Mouse (Mus musculus) lung, postnatal 0 days (tissue): ENCODE measurements around the gene Prkce. TPM values are rescaled to one million over a fixed set of nuclear protein-coding genes. Genes with fewer than 3 reads are reported as not detected.

Experiments
- ATAC-seq: fragments of 200-750 bp; cut with Nextera tagmentation; 2 replicates; pipeline ENCODE4 v1.8.0; 2017; ENCODE audit warnings: moderate library complexity
- DNase-seq: peaks from one replicate; pipeline ENCODE4 v3.0.0-alpha.2; 2016; ENCODE audit warnings: low spot score
- H3K27ac ChIP-seq: fragments of 300-500 bp; sonication (generic); 2 replicates; pipeline ENCODE4 v1.5.1; 2014; ENCODE audit warnings: antibody characterized with exemption, mild to moderate bottlenecking, low read length, mixed read lengths
- H3K27me3 ChIP-seq: fragments of 300-500 bp; sonication (generic); replicated peaks from 2 replicates; pipeline ENCODE4 v1.6.1; 2014; ENCODE audit warnings: low read length, mixed read lengths; ENCODE audit not compliant: insufficient read depth
- H3K36me3 ChIP-seq: fragments of 300-500 bp; sonication (generic); 2 replicates; pipeline ENCODE4 v1.6.1; 2014; ENCODE audit warnings: low read length, mixed read lengths; ENCODE audit not compliant: insufficient read depth
- H3K4me1 ChIP-seq: fragments of 300-500 bp; sonication (generic); 2 replicates; pipeline ENCODE4 v1.6.1; 2014; ENCODE audit warnings: antibody characterized with exemption, low read depth, low read length, mixed read lengths; ENCODE audit not compliant: insufficient read depth
- H3K4me2 ChIP-seq: fragments of 300-500 bp; sonication (generic); replicated peaks from 2 replicates; pipeline ENCODE4 v1.6.1; 2014; ENCODE audit warnings: low read depth, mild to moderate bottlenecking, low read length, moderate library complexity, mixed read lengths
- H3K4me3 ChIP-seq: fragments of 300-500 bp; sonication (generic); 2 replicates; pipeline ENCODE4 v1.5.1; 2014; ENCODE audit warnings: low read depth, low read length
- H3K9ac ChIP-seq: fragments of 300-500 bp; sonication (generic); replicated peaks from 2 replicates; pipeline ENCODE4 v1.6.1; 2014; ENCODE audit warnings: low read depth, mild to moderate bottlenecking
- H3K9me3 ChIP-seq: fragments of 300-500 bp; sonication (generic); 2 replicates; pipeline ENCODE4 v1.6.1; 2016; ENCODE audit warnings: low read length, mixed read lengths
- CTCF ChIP-seq: IDR thresholded peaks from 2 replicates; pipeline ENCODE4 v1.5.1; 2016; ENCODE audit warnings: antibody characterized with exemption, mild to moderate bottlenecking
- EP300 ChIP-seq: IDR thresholded peaks from 2 replicates; pipeline ENCODE4 v1.6.1; 2016; ENCODE audit warnings: antibody characterized with exemption, mild to moderate bottlenecking, control low read depth
- WGBS: fragments of 180-500 bp; shearing (Covaris S2); extraction: QIAGEN DNeasy Blood & Tissue Kit; methylation state at CpG from one replicate; pipeline ENCODE4 v1.1.7; 2014; 5-methylcytosine and 5-hydroxymethylcytosine counted together
- polyA plus RNA-seq: library from polyadenylated mRNA; unstranded; fragments of >200 nt; fragmentation: Nextera tagmentation; extraction: Ambion mirVana; gene quantifications from 2 replicates; pipeline ENCODE4 v1.2.1, GENCODE M21; 2015

The Prkce gene
- polyA plus RNA-seq, 1 experiment from 2014 or later: 10.6 TPM

GRCm38 (mm10) chr17:86479406-86479805, 311.8 kb downstream of the Prkce start:
- no peak overlapping the region for H3K4me2 ChIP-seq
- peak; percentile 90 for TF ChIP-seq EP300
- no peak for TF ChIP-seq CTCF
- no peaks in the 10 kb centered on the region for H3K4me1 ChIP-seq
- peak overlapping the region; percentile 55; the same call in 1 of the 2 replicates for H3K27ac ChIP-seq
- WGBS: 62% methylated on average over 10 of the region's 10 CpGs
- H3K9me3 ChIP-seq: no peaks in the 10 kb centered on the region
- no peak for DNase-seq
- no peak overlapping the region for H3K9ac ChIP-seq
- ATAC-seq: peak; percentile 20; the same call in 1 of the 2 replicates
- no peaks in the 10 kb centered on the region for H3K36me3 ChIP-seq
- no peaks in the 10 kb centered on the region for H3K27me3 ChIP-seq
- H3K4me3 ChIP-seq: no peak overlapping the region

GRCm38 (mm10) chr17:86482675-86483074, 315.1 kb downstream of the Prkce start:
- Histone ChIP-seq H3K4me2 (no peak overlapping the region), H3K9ac (no peak overlapping the region), H3K27me3 (no peaks in the 10 kb centered on the region), H3K27ac (no peak overlapping the region), H3K36me3 (no peaks in the 10 kb centered on the region), H3K9me3 (no peaks in the 10 kb centered on the region), H3K4me3 (no peak overlapping the region), H3K4me1 (no peaks in the 10 kb centered on the region)
- no peak for ATAC-seq
- TF ChIP-seq CTCF (no peak), EP300 (no peak)
- WGBS: 86% methylated on average over 10 of the region's 10 CpGs
- no peak for DNase-seq

- H3K27me3 ChIP-seq: no peaks in the 10 kb centered on the region
Observed at GRCm38 (mm10) chr17:86484087-86484737, 316.6 kb downstream of the Prkce start.

GRCm38 (mm10) chr17:86486657-86487056, 319.1 kb downstream of the Prkce start:
- TF ChIP-seq CTCF (no peak), EP300 (no peak)
- H3K9me3 ChIP-seq: no peaks in the 10 kb centered on the region
- H3K27ac ChIP-seq: no peak overlapping the region
- H3K9ac ChIP-seq: no peak overlapping the region
- no peaks in the 10 kb centered on the region for H3K4me1 ChIP-seq
- ATAC-seq (no peak), DNase-seq (no peak)
- 65% methylated on average over 5 of the region's 5 CpGs for WGBS
- no peak overlapping the region for H3K4me2 ChIP-seq
- H3K4me3 ChIP-seq: no peak overlapping the region
- no peaks in the 10 kb centered on the region for H3K36me3 ChIP-seq
- no peaks in the 10 kb centered on the region for H3K27me3 ChIP-seq

More at GRCm38 (mm10) chr17:86484087-86484737, 316.6 kb downstream of the Prkce start:
- no peak overlapping the region for H3K27ac ChIP-seq
- no peak overlapping the region for H3K4me2 ChIP-seq
- H3K4me1 ChIP-seq: no peaks in the 10 kb centered on the region
- peak; percentile 91 for DNase-seq
- no peaks in the 10 kb centered on the region for H3K36me3 ChIP-seq
- 5% methylated on average over 3 of the region's 3 CpGs for WGBS
- H3K4me3 ChIP-seq: no peak overlapping the region
- no peak overlapping the region for H3K9ac ChIP-seq
- peak; percentile 80 for ATAC-seq
- peak; percentile 96 for TF ChIP-seq CTCF
- no peak for TF ChIP-seq EP300
- H3K9me3 ChIP-seq: no peaks in the 10 kb centered on the region

- no peaks in the 10 kb centered on the region for H3K36me3 ChIP-seq
- no peaks in the 10 kb centered on the region for H3K9me3 ChIP-seq
- no peak overlapping the region for H3K27ac ChIP-seq
- 76% methylated on average over 3 of the region's 3 CpGs for WGBS
- ATAC-seq: no peak
- TF ChIP-seq EP300 (no peak), CTCF (no peak)
- no peak for DNase-seq
- H3K4me3 ChIP-seq: no peak overlapping the region
- H3K9ac ChIP-seq: no peak overlapping the region
- no peaks in the 10 kb centered on the region for H3K4me1 ChIP-seq
- H3K27me3 ChIP-seq: no peaks in the 10 kb centered on the region
- no peak overlapping the region for H3K4me2 ChIP-seq
Observed at GRCm38 (mm10) chr17:86487450-86487849, 319.9 kb downstream of the Prkce start.

- 83% methylated on average over 10 of the region's 10 CpGs for WGBS
- Histone ChIP-seq H3K9me3 (no peaks in the 10 kb centered on the region), H3K4me1 (no peaks in the 10 kb centered on the region), H3K27me3 (no peaks in the 10 kb centered on the region), H3K4me3 (no peak overlapping the region), H3K4me2 (no peak overlapping the region), H3K9ac (no peak overlapping the region), H3K36me3 (no peaks in the 10 kb centered on the region), H3K27ac (no peak overlapping the region)
- TF ChIP-seq EP300 (no peak), CTCF (no peak)
- ATAC-seq (no peak), DNase-seq (no peak)
Observed at GRCm38 (mm10) chr17:86489827-86490226, 322.2 kb downstream of the Prkce start.
